Mouse (Mus musculus): ENCODE results near the gene Gpc5. TPM values are rescaled to one million over a fixed set of nuclear protein-coding genes. Genes with fewer than 3 reads are reported as not detected.

Gpc5 gene
- polyA plus RNA-seq, 1 experiment from 2014 or later, result 0.05 TPM

DNA sequence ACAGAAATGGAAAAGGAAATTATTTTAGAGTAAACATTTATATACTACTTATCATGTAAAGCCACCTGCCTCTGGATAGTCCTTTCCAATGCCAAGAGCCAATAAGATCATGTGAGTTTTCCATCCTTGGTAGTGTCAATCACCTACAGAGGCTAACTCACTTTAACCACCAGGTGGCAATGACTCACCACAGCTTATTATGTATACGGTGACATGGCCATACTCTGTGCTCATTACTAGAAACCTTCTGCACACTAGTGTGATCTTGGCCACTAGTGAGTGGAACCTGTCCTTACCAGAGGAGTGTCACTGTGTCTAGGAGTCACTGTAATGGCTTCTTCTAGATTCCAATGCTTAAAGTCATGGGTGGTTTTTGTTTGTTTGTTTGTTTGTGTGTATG, 1468.0 kb downstream of the Gpc5 start:
- Histone ChIP-seq H3K4me3 (ENCODE audit: low read depth, low read length) (no peak overlapping the region), H3K27me3 (ENCODE audit: control insufficient read depth, insufficient read depth, low read depth, low read length) (no peaks in the 10 kb centered on the region), H3K27ac (ENCODE audit: low read length) (no peak overlapping the region), H3K36me3 (ENCODE audit: control insufficient read depth, insufficient read depth) (no peaks in the 10 kb centered on the region), H3K9me3 (replicated peaks; ENCODE audit: control insufficient read depth, low read length) (no peaks in the 10 kb centered on the region), H3K9ac (ENCODE audit: low read depth, low read length) (no peak overlapping the region), H3K4me1 (ENCODE audit: control insufficient read depth, low read depth, low read length) (no peaks in the 10 kb centered on the region), H3K4me2 (ENCODE audit: low read depth, low read length) (no peak overlapping the region)
- ATAC-seq (ENCODE audit: low read depth), result no peak
- 29% methylated on average over 1 of the region's 1 CpGs for WGBS (ENCODE audit: insufficient replicate concordance)

MicroRNAs within 50 kb of the gene (microRNA counts, 519-probe panel; counts per million panel counts)
- 2,369 counts per million, percentile 55 among the panel's probes with 10 or more counts for microRNA mmu-miR-18a
- microRNA mmu-miR-19a, result 4,265 counts per million, percentile 99 among the panel's probes with 10 or more counts
- microRNA mmu-miR-19b, result 3,597 counts per million, percentile 93 among the panel's probes with 10 or more counts
- microRNA mmu-miR-20a+mmu-miR-20b, result 4,346 counts per million, percentile 99 among the panel's probes with 10 or more counts
- microRNA mmu-miR-92a, result 1,734 counts per million, percentile 19 among the panel's probes with 10 or more counts

Small RNA genes within 50 kb of the gene (microRNA-seq; reads per million reads assigned to microRNA genes)
- gene Mir17 (34,716 reads per million, percentile 99 among the genes with 10 or more reads in this experiment), gene Mir18 (5,898 reads per million, percentile 90 among the genes with 10 or more reads in this experiment), gene Mir19a (84.4 reads per million, percentile 52 among the genes with 10 or more reads in this experiment), gene Mir19b-1 (17.0 reads per million, percentile 34 among the genes with 10 or more reads in this experiment), gene Mir20a (15,557 reads per million, percentile 95 among the genes with 10 or more reads in this experiment), gene Mir92-1 (5,497 reads per million, percentile 89 among the genes with 10 or more reads in this experiment)

Measured in liver, embryonic 16.5 days (tissue).